Mouse (Mus musculus) hematopoietic stem cell, adult 5-6 weeks (primary cell): ENCODE results near the gene Zp3. TPM values are rescaled to one million over a fixed set of nuclear protein-coding genes. Genes with fewer than 3 reads are reported as not detected.

Source experiments
- ATAC-seq, 2 experiments: fragments of 125-278 bp in 1 of 2; replicated peaks in 1 of 2; 2 replicates each; pipeline ENCODE4 v1.8.0; 2016 to 2017; ENCODE audit warnings: inconsistent platforms in 2 of 2, mild to moderate bottlenecking in 2 of 2, moderate number of reproducible peaks in 2 of 2, low read depth in 1 of 2, moderate TSS enrichment in 1 of 2; ENCODE audit not compliant: low FRiP score in 2 of 2, poor library complexity in 2 of 2, severe bottlenecking in 2 of 2, insufficient read depth in 1 of 2, low TSS enrichment in 1 of 2
- total RNA-seq: library from RNA; stranded (forward); fragments of 172-1452, 232-1000 nt; gene quantifications from 2 replicates; pipeline ENCODE4 v1.2.3, GENCODE M21; 2017

The Zp3 gene
- total RNA-seq, 1 experiment from 2014 or later = not detected

GRCm38 (mm10) chr5:135987248-135987647 is 7.3 kb downstream of the Zp3 start:
- ATAC-seq = peak; percentile 44 to 52; a peak in 2 of 4 replicates

GRCm38 (mm10) chr5:135990601-135991000 is 10.7 kb downstream of the Zp3 start:
- peak; percentile 67 to 72 for ATAC-seq

DNA sequence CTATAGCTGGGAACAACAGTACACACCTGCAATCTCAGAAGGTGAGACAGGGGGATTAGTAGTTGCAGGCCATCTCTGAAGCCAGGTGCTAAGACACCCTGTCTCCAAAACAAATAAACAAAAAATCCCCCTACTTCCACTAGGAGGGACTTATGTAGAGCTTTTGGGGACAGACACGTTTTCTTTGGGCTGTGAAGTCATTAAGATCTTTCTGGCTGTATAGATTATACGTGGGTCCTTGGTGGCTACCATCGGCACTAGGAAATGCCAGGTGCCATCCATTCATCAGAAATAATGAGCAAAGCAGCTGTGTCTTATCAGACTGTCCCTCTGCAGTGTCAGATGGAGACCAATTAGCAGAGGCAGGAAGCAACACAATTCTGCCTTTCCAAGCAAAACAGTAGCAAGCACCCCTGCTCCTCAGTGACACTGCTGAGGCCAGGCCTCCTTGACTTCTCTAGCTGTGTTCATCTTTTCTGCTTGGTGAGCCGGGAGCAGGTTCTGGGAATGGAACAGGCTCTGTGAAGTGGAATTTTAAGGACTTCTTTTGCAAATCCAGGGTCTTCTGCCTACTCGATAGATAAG is 13.6 kb downstream of the Zp3 start:
- ATAC-seq = no peak

DNA sequence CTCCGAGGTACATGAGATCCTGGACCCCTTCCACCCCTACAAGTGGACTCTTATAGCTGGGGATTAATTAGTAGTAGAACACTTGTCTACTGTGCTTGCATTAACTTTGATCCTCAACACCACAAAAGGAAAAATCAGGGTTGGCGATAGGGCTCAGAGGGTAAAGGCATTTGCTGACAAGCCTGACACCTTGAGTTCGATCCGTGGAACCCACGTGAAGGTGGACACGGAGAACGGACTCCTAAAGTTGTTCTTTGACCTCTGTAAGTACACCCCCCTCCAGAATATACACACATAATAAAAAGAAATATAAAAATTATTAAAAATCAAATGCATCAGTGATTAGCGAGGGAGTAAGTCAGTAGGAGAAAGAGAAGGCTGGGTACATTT is 14.4 kb downstream of the Zp3 start:
- no peak for ATAC-seq

- peak; percentile 96 to 97 for ATAC-seq
Measured at GRCm38 (mm10) chr5:135994725-135995687, 15.1 kb downstream of the Zp3 start, which contains the start of gene Dtx2. TSS of gene Dtx2 (plus strand) at chr5:135994800.

DNA sequence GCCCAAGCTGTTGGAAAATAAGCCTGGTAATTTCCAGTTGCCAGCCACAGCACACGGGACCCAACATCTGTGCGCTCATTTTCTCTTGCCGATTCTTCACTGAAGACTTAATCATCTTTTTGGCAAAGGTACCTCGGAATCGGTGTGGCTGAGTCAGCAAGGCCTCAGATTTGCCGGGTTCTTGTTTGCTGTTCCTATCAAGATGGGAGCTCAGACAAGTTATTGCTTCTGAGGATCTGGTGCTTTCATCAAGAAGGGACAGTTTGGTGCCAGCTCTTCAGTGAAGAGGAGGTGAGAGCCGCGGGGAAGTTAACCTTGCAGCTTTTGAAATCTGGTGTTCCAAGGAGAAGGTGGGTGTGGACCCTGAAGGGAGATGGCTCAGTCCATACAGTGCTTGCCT is 16.3 kb downstream of the Zp3 start:
- ATAC-seq = no peak

GRCm38 (mm10) chr5:136001222-136001621 is 21.3 kb downstream of the Zp3 start:
- no peak for ATAC-seq

DNA sequence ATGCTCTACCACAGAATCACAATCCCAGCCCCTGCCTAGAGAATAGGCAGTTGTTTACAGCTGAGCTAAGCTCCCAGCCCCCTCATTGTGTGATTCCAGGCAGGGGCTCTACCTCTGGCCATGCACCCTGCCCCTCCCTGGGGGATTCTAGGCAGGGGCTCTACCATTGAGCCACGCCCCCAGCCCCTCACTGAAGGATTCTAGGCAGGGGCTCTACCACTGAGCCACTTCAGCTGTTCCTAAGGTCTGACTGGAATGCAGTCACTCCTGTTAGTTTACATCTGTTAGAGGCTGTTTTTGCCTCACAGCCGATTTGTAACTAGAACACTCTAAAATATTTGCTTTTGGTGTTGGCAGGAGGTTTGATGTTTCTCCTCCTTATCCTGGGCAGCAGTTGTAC is 22.4 kb downstream of the Zp3 start:
- ATAC-seq = no peak

DNA sequence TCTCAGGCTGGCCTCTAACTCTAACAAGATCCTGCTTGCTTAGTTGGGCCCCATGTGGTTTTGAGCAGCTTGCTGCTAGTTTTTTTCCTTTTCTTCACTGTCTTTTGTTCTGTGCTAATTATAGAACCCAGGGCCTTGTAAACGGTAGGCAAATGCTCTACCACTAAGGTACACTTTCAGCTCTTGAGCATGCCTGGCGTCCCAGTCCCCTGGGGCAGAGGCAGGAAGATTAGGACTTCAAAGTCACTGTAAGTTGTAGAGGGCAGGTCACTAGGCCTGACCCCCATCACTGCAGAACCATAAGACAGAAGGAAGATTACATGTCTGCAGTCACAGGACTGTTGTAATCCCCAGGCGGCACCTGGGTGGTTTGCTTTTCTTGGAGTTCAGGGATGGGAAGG is 22.9 kb downstream of the Zp3 start:
- ATAC-seq = no peak

- ATAC-seq = no peak
Measured at GRCm38 (mm10) chr5:136004537-136004936, 24.6 kb downstream of the Zp3 start.

DNA sequence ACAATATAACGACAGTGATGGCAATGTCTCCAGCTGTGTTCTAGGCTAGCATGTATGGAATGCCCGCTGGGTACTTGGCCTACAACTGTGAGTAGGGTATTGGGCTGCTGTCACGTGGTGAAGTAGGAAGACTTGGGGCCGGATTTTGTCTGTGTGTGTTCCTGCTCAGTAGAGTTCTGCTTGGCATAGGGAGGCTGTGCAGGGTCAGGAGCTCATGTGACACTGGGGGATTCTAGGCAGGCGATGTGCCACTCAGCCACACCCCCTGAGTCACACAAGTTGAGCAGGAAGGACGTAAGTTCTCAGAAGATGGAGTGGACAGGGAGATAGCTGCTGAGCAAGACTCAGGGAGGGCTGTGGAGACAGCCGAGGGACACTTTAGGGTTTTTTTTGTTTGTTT is 27.8 kb downstream of the Zp3 start:
- no peak for ATAC-seq

DNA sequence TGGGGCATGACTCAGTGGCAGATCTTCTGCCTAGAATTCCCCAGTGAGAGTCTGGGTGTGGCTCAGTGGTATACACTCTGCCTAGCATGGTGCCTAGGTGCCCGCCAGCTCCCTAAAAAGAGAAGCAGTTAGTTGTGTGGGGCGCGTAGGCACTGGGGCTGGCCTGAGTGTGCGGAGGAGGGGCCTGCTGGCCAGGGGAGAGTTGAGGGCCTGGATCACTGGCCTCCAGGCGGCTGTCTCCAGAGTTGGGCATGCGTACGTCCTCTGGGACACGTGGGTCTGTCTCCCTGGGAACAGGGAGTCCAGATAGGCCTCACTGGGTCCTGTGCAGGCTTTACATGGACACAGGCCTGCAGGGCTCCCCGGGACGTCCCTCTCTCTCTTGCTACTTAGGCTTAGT is 35.0 kb downstream of the Zp3 start:
- no peak for ATAC-seq

DNA sequence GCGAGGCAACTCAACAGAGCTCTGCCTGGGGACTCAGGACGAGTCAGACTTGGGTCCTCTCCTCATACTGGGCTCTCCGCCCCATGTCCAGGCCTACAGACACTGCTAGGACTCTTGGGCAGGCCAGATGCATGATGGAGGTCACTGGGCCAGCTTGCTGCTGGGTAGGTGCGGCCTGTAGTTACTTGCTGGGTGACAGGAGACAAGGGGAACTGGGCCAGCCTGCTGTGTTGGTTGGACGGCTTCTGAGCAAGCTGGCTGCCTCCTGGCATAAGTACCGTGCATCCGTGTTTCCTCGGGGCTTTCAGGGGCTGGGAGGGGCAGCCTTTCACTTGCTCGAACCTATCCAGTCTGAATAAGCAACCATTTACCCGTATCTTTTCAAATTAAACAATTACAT is 35.7 kb downstream of the Zp3 start:
- ATAC-seq = no peak

DNA sequence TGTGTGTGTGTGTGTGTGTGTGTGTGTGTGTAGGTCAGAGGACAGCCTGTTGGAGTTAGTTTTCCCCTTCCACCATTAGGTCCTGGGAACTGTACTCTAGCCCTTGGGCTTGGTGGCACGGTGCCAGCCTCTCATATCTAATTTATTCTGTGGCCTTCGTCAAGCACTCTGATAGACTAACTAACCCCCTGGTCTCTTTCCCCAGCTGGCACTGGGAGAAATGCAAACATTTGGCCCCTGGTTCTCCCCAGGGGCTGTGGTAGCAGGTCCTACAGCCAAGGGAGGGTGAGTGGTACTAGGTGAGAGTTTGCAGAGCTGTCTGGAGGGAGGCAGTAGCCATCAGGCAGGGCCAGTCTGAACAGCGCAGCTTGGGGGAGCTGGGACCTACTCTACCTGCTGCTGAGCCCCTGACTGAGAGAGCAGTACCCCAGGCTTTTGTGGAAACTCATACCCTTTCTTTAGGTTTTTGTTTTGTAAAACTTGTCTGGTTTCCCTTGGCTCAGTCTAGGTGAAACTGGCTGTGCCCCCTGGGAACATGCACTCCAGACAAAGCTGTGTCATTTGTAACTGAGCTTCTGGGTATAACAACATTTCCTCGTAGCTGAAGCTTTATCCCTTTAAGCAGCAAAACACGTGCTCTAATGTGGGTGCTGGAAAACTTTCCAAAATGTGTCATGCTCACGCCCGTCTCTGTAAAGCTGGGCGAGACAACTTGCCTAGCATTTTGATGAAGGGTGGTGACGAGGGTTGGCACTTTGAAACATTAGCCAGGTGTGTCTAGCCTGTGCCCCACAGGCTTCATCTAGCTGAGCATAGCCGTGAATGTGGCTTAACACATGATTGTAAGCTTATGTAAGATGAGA is 36.3 kb downstream of the Zp3 start:
- no peak for ATAC-seq

DNA sequence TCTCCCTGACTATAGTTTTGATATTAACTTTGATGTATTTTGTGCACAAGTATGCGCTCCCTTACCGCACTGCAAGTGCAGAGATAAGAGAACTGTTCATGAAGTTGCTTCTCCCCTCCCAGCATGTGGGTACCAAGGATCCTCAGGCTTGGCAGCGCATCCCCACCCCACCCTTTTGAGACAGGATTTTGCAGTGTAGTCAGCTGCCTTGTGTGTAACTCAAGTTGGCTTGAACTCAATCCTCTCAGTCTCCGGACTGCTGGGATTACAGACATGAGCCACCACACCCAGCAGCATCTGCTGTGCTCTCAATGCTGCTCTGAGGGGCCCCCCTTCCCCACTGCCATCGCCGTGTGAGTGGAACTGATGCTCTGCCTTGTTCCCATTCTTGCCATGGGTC is 37.4 kb downstream of the Zp3 start:
- no peak for ATAC-seq

- no peak for ATAC-seq
Measured at GRCm38 (mm10) chr5:136018726-136019125, 38.8 kb downstream of the Zp3 start.

DNA sequence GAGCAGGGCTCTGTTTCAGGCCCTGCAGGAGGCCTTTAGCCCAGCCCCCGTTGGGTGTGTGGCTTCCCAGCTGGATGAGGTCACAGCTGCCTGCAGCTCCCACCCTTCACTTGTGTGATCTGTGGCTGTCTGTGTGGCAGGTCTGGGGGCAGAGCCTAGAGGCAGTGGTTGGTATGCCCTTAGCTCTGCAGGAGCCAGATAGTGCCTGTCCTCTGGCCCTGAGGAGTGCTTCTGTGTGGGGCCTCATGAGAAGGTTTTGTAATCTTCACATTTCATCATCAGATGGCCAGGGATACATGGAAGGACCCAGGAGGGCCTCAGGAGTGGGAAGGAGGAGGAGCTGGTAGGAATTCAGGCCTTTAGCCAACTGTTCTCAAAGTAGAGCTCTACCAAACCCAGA is 40.0 kb downstream of the Zp3 start:
- no peak for ATAC-seq

- no peak for ATAC-seq
Measured at GRCm38 (mm10) chr5:136025712-136026111, 45.8 kb downstream of the Zp3 start.
